Mouse (Mus musculus) embryonic facial prominence, embryonic 14.5 days (tissue): ENCODE measurements at regions not wholly inside any gene's neighbourhood (a gene's known extent, or its start where the extent isn't known, plus 50 kb on each side); places are given as distances from the start of the nearest gene placed in this dataset.
A peak's percentile ranks its signal among the peaks of the same experiment; 100 is the strongest.

Experiments used
- ATAC-seq: fragments of 200-750 bp; cut with Nextera tagmentation; 2 replicates; pipeline ENCODE4 v1.8.0; 2017; ENCODE audit warnings: low read depth, moderate number of reproducible peaks, moderate TSS enrichment
- DNase-seq: peaks from one replicate; pipeline ENCODE4 v3.0.0-alpha.2; 2015; ENCODE audit warnings: low spot score
- H3K27ac ChIP-seq: fragments of 300-500 bp; sonication (generic); replicated peaks from 2 replicates; pipeline ENCODE4 v1.5.1; 2014; ENCODE audit warnings: low read depth, mild to moderate bottlenecking, low read length, moderate library complexity
- H3K27me3 ChIP-seq: fragments of 300-500 bp; sonication (generic); replicated peaks from 2 replicates; pipeline ENCODE4 v1.6.1; 2014; ENCODE audit warnings: low read length; ENCODE audit not compliant: control insufficient read depth, insufficient read depth
- H3K36me3 ChIP-seq: fragments of 300-500 bp; sonication (generic); 2 replicates; pipeline ENCODE4 v1.6.1; 2014; ENCODE audit warnings: low read length, mixed read lengths; ENCODE audit not compliant: control insufficient read depth, insufficient read depth
- H3K4me1 ChIP-seq: fragments of 300-500 bp; sonication (generic); 2 replicates; pipeline ENCODE4 v1.6.1; 2014; ENCODE audit warnings: antibody characterized with exemption, low read length; ENCODE audit not compliant: control insufficient read depth, insufficient read depth
- H3K4me2 ChIP-seq: fragments of 300-500 bp; sonication (generic); 2 replicates; pipeline ENCODE4 v1.6.1; 2014; ENCODE audit warnings: low read depth, mild to moderate bottlenecking, low read length, moderate library complexity, mixed read lengths
- H3K4me3 ChIP-seq: fragments of 300-500 bp; sonication (generic); 2 replicates; pipeline ENCODE4 v1.5.1; 2014; ENCODE audit warnings: low read depth, mild to moderate bottlenecking, low read length
- H3K9ac ChIP-seq: fragments of 300-500 bp; sonication (generic); 2 replicates; pipeline ENCODE4 v1.6.1; 2014; ENCODE audit warnings: low read depth, mild to moderate bottlenecking, low read length, moderate library complexity, mixed read lengths
- H3K9me3 ChIP-seq: fragments of 300-500 bp; sonication (generic); 2 replicates; pipeline ENCODE4 v1.6.1; 2016; ENCODE audit warnings: low read length; ENCODE audit not compliant: control insufficient read depth
- WGBS: fragments of 180-500 bp; shearing (Covaris S2); extraction: QIAGEN DNeasy Blood & Tissue Kit; methylation state at CpG from one replicate; pipeline ENCODE4 v1.1.7; 2014; 5-methylcytosine and 5-hydroxymethylcytosine counted together

DNA sequence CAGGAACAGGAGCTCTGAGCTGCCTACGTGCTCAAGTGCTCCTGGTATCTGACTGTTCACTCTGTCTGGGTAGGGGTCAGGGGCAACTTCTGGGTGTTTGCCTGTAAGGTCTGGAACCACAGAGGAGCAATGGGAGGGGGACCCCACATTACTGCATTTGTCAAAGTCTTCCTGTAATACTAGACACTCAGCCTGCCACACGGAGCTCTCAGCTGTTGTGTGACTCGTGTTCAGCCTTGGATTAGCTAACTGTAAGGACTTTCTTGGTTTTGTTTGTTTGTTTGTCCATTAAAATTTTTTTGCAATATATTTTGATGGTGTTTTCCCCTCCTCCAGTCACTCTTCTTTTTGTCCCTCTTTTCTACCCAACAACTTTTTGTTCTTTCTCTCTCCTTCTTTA is 74.4 kb upstream of the Tnrc6c start:
- H3K36me3 ChIP-seq: no peaks in the 10 kb centered on the region
- ATAC-seq (no peak), DNase-seq (peak; percentile 62)
- no peaks in the 10 kb centered on the region for H3K9me3 ChIP-seq
- H3K9ac ChIP-seq: no peak overlapping the region
- no peak overlapping the region for H3K27ac ChIP-seq
- H3K27me3 ChIP-seq: no peaks in the 10 kb centered on the region
- no peaks in the 10 kb centered on the region for H3K4me1 ChIP-seq
- no peak overlapping the region for H3K4me2 ChIP-seq
- H3K4me3 ChIP-seq: no peak overlapping the region
- 29% methylated on average over 3 of the region's 3 CpGs for WGBS

DNA sequence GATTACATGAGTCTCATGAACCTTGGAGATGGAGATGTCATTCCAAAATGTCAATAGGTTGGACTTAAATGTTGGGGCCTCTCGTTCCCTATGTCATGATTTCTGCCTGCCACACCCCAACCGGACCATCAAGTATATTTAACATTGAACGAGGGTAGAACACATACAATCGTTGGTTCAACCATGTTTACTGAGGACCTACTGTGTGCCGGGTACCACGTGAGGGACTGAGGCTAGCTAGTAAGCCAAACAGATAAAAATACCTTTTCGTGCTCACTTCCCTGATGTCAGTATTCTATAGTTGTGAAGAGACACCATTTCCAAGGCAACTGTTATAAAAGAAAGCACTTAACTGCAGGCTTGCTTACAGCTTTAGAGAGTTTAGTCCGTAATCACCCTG is 70.6 kb upstream of the Tnrc6c start:
- Histone ChIP-seq H3K27me3 (no peaks in the 10 kb centered on the region), H3K4me3 (no peak overlapping the region), H3K9me3 (0 out of 2 replicates have a peak, but pooled peaks cover 3% of the 10 kb centered on the region), H3K27ac (no peak overlapping the region), H3K4me1 (peaks cover 4% of the 10 kb centered on the region; the same call in 1 of the 2 replicates), H3K36me3 (no peaks in the 10 kb centered on the region), H3K4me2 (no peak overlapping the region), H3K9ac (no peak overlapping the region)
- 91% methylated on average over 8 of the region's 8 CpGs for WGBS
- no peak for DNase-seq
- no peak for ATAC-seq

DNA sequence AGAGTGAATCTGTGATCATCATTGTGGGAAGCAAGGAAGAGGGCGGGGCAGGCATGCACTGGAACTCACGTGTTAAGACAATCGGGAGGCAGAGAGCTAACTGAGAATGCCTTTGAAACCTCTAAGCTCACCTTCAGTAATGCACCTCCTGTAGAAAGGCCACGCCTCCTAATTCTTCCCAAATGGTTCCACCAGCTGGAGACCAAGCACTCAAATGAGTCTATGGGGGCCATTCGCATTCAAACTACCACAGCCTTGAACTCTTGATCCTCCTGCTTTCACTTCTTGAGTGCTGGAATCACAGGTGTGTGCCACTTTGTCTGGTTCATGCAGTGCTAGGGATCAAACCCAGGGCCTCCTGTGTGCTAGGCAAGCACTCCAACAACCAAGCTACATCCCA is 68.5 kb upstream of the Tnrc6c start:
- H3K9me3 ChIP-seq: 0 out of 2 replicates have a peak, but pooled peaks cover 3% of the 10 kb centered on the region
- DNase-seq (no peak), ATAC-seq (no peak)
- H3K4me3 ChIP-seq: no peak overlapping the region
- no peak overlapping the region for H3K4me2 ChIP-seq
- 84% methylated on average over 5 of the region's 5 CpGs for WGBS
- H3K36me3 ChIP-seq: no peaks in the 10 kb centered on the region
- H3K4me1 ChIP-seq: peaks cover 7% of the 10 kb centered on the region; the same call in 1 of the 2 replicates
- no peaks in the 10 kb centered on the region for H3K27me3 ChIP-seq
- no peak overlapping the region for H3K27ac ChIP-seq
- no peak overlapping the region for H3K9ac ChIP-seq

DNA sequence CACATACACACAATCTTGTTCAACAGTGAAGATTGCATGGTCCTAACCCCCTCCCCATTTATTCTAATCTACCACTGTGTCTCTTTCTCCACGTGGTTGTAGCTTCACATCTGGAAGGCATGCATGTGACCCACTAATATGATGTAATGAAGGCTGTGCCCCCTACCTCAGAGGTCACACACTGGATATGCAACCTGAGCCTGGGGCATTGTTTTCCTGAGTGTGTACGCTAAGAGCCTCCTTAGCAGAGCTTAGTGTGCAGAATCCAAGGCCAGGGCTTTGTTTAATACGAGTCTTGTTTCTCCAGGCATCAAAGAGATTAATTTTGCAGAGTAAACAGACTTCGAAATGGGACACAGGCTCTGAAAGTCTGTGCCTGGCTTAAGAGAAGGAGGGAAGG is 68.0 kb upstream of the Tnrc6c start:
- peaks cover 7% of the 10 kb centered on the region; the same call in 1 of the 2 replicates for H3K4me1 ChIP-seq

DNA sequence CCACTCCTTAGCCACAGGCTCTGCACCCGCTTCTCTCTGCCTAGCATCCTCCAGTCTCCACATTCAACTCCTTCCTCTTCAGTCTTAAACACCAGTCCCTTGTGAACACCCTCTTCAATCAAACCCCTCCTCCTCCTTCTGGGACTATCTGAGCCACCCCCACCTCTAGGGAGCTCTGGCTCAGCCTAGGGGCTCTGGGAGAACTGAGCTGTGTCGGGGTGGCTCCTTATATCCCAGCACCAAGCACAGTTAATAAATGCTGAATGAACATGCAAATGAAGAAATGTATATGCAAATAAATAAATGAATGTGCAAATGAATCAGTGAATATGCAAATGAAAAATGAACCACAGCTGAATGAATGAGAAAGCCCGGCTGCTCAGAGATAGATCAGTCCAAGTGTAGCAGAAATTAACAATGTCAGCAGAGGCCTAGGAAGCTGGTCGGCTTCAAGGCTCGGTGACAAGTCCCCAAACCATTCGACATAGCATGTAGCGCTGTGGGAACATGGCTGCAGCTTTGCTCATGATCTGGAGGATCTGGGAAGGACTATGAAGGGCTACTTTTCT is 67.1 kb upstream of the Tnrc6c start:
- WGBS: 89% methylated on average over 7 of the region's 7 CpGs
- H3K4me1 ChIP-seq: peaks cover 8% of the 10 kb centered on the region; the same call in 1 of the 2 replicates
- no peak overlapping the region for H3K4me2 ChIP-seq
- no peak overlapping the region for H3K4me3 ChIP-seq
- H3K27ac ChIP-seq: no peak overlapping the region
- no peaks in the 10 kb centered on the region for H3K36me3 ChIP-seq
- DNase-seq (no peak), ATAC-seq (no peak)
- 0 out of 2 replicates have a peak, but pooled peaks cover 3% of the 10 kb centered on the region for H3K9me3 ChIP-seq
- H3K27me3 ChIP-seq: no peaks in the 10 kb centered on the region
- H3K9ac ChIP-seq: no peak overlapping the region

More for the DNA sequence above, 68.0 kb upstream of the Tnrc6c start:
- Histone ChIP-seq H3K27me3 (no peaks in the 10 kb centered on the region), H3K9me3 (0 out of 2 replicates have a peak, but pooled peaks cover 3% of the 10 kb centered on the region), H3K9ac (no peak overlapping the region), H3K4me3 (no peak overlapping the region), H3K27ac (no peak overlapping the region), H3K4me2 (no peak overlapping the region), H3K36me3 (no peaks in the 10 kb centered on the region)
- peak; percentile 71 for DNase-seq
- WGBS: 13% methylated on average over 4 of the region's 4 CpGs
- ATAC-seq: peak; percentile 60; the same call in 1 of the 2 replicates

DNA sequence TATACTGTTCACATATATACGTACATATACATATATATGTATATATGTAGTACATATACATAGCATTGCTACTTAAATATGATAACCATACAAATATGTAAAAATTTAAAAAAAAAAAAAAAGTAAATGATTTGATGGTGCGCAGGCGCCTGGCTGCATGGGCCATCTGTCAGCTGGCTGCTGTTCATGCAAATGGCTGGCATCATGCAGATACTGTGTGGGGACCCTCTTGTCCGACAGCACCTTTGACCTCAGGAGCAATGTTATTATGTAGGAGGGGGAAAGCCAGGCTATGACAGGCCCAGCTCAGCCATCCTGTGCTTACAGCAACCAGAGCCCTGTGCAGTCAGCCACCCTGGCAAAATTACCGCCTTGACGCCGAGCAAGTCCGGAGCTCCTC is 65.1 kb upstream of the Tnrc6c start:
- H3K4me2 ChIP-seq: no peak overlapping the region
- DNase-seq (no peak), ATAC-seq (peak; percentile 7; the same call in 1 of the 2 replicates)
- peaks cover 9% of the 10 kb centered on the region; the same call in 1 of the 2 replicates for H3K4me1 ChIP-seq
- H3K27me3 ChIP-seq: no peaks in the 10 kb centered on the region
- no peak overlapping the region for H3K9ac ChIP-seq
- H3K36me3 ChIP-seq: no peaks in the 10 kb centered on the region
- peak overlapping the region; percentile 77 for H3K27ac ChIP-seq
- no peak overlapping the region for H3K4me3 ChIP-seq
- H3K9me3 ChIP-seq: 0 out of 2 replicates have a peak, but pooled peaks cover 3% of the 10 kb centered on the region
- 72% methylated on average over 8 of the region's 8 CpGs for WGBS

DNA sequence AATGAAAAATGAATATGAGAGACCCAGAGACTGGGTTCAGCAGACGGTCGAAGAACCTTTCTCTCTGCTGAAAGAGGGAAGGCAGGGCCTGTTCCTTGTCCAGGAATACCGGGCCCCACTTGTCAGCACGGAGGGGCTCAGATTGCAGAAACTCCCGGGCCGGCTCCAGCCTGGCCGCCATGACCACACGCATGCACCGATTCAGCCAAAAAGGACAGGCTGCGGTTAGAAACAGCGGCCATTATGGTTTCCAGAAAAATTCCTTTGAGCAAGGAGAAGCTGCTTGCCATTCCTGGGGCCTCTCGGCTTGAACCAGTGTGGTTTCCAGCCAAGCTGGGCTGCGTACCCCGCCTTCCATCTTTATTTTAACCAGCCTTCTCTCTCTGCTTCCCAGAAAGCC is 64.7 kb upstream of the Tnrc6c start:
- peak; percentile 83 for DNase-seq
- Histone ChIP-seq H3K27ac (peak overlapping the region; percentile 77), H3K9me3 (0 out of 2 replicates have a peak, but pooled peaks cover 3% of the 10 kb centered on the region), H3K4me1 (peaks cover 9% of the 10 kb centered on the region; the same call in 1 of the 2 replicates), H3K4me2 (no peak overlapping the region), H3K9ac (no peak overlapping the region), H3K4me3 (no peak overlapping the region), H3K27me3 (no peaks in the 10 kb centered on the region), H3K36me3 (no peaks in the 10 kb centered on the region)
- ATAC-seq: peak; percentile 59
- WGBS: 41% methylated on average over 14 of the region's 14 CpGs

DNA sequence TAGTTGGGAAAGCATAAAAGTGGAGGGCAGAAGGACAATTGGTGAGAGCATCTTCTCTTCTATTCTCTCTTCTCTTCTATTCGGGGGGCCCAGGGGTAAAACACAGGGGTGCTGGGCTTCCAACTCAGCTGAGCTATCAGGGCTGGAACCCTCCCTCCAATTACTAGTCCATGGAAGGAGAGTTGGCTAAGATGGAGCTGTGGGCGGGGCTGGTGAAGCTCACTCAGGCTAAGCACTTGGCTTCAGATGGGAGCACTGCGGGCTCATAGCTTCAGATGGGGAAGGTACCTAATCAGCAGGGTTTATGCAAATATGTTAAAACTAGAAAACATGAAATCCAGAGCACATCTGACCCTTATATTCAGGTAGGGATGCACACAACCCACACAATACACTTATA is 61.5 kb upstream of the Tnrc6c start:
- Histone ChIP-seq H3K27me3 (no peaks in the 10 kb centered on the region), H3K9ac (no peak overlapping the region), H3K4me1 (0 out of 2 replicates have a peak, but pooled peaks cover 5% of the 10 kb centered on the region), H3K4me2 (no peak overlapping the region), H3K27ac (no peak overlapping the region), H3K4me3 (no peak overlapping the region), H3K9me3 (no peaks in the 10 kb centered on the region), H3K36me3 (no peaks in the 10 kb centered on the region)
- ATAC-seq (no peak), DNase-seq (no peak)
- 53% methylated on average over 3 of the region's 3 CpGs for WGBS

DNA sequence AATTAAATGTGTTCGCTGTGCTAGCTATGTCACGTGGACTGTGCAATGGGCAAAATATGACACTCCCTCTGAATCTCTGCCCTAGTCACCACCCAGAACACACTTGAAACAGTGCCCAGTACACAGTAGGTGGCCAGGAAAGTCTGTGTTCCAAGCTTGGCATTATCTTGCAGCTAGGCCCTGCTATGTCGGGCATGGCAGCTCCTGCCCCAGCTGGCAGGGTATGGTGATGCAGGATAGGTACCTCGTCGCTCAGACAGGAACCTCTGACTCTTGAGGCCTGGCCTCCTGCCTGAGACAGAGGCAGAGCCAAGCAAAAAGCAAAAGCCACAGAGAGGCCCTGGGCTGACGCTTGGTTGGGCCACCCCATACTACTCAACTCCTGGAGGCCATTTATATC is 57.9 kb upstream of the Tnrc6c start:
- ATAC-seq (no peak; the same call in 1 of the 2 replicates), DNase-seq (no peak)
- 57% methylated on average over 6 of the region's 6 CpGs for WGBS
- Histone ChIP-seq H3K27ac (no peak overlapping the region), H3K36me3 (no peaks in the 10 kb centered on the region), H3K4me3 (no peak overlapping the region), H3K27me3 (0 out of 2 replicates have a peak, but pooled peaks cover 5% of the 10 kb centered on the region), H3K4me1 (peaks cover 29% of the 10 kb centered on the region), H3K9me3 (no peaks in the 10 kb centered on the region), H3K4me2 (no peak overlapping the region), H3K9ac (no peak overlapping the region)
